Mouse (Mus musculus): ENCODE results near the gene Kcnk12.

- no peak for TF ChIP-seq ZC3H11A (IDR thresholded peaks at IDR 0.05; ENCODE audit: low read depth, low read length)
- no peak for TF ChIP-seq POLR2A (IDR thresholded peaks at IDR 0.05; ENCODE audit: low read depth, low read length)
- TF ChIP-seq SMC3 (IDR thresholded peaks at IDR 0.05; ENCODE audit: low read depth, low read length) = no peak
- TF ChIP-seq CTCF (conservative IDR thresholded peaks at IDR 0.05 in 1 of 2, IDR thresholded peaks at IDR 0.05 in 1 of 2; ENCODE audit: low read depth in 2 of 2, low read length in 2 of 2) = no peak
- TF ChIP-seq ZNF384 (IDR thresholded peaks at IDR 0.05; ENCODE audit: low read depth, low read length) = no peak
- no peak for TF ChIP-seq PAX5 (IDR thresholded peaks at IDR 0.05; ENCODE audit: low read length)
Measured at GRCm38 (mm10) chr17:87785721-87786120, 12.1 kb downstream of the Kcnk12 start.
